Mouse (Mus musculus) stomach, postnatal 0 days (tissue): ENCODE data around the gene Sap30bp.

ENCODE experiments used
- CTCF ChIP-seq: IDR thresholded peaks from 2 replicates; pipeline ENCODE4 v1.5.1; 2016; ENCODE audit warnings: antibody characterized with exemption, low read depth, mild to moderate bottlenecking, moderate library complexity
- EP300 ChIP-seq: optimal IDR thresholded peaks from 2 replicates; pipeline ENCODE3; 2016; ENCODE audit warnings: antibody characterized with exemption

GRCm38 (mm10) chr11:115941980-115942379 is 8.9 kb downstream of the Sap30bp start:
- TF ChIP-seq EP300 (no peak), CTCF (peak; percentile 60)
